Mouse (Mus musculus) hindbrain, embryonic 14.5 days (tissue): ENCODE data around the gene Celf2. TPM values are rescaled to one million over a fixed set of nuclear protein-coding genes. Genes with fewer than 3 reads are reported as not detected.

ENCODE experiments used
- ATAC-seq: fragments of 200-750 bp; cut with Nextera tagmentation; 2 replicates; pipeline ENCODE4 v1.8.0; 2017; ENCODE audit warnings: moderate number of reproducible peaks, mild to moderate bottlenecking, moderate TSS enrichment, moderate library complexity; ENCODE audit not compliant: low FRiP score
- DNase-seq: peaks from one replicate; pipeline ENCODE4 v3.0.0-alpha.2; 2015; ENCODE audit warnings: low spot score
- H3K27ac ChIP-seq: fragments of 300-500 bp; sonication (generic); 2 replicates; pipeline ENCODE4 v1.5.1; 2014; ENCODE audit warnings: mild to moderate bottlenecking, moderate library complexity
- H3K27me3 ChIP-seq: fragments of 300-500 bp; sonication (generic); 2 replicates; pipeline ENCODE4 v1.6.1; 2014; ENCODE audit warnings: mild to moderate bottlenecking, low read length, mixed read lengths; ENCODE audit not compliant: control insufficient read depth, insufficient read depth
- H3K36me3 ChIP-seq: fragments of 300-500 bp; sonication (generic); replicated peaks from 2 replicates; pipeline ENCODE4 v1.6.1; 2014; ENCODE audit not compliant: control insufficient read depth, insufficient read depth
- H3K4me1 ChIP-seq: fragments of 300-500 bp; sonication (generic); replicated peaks from 2 replicates; pipeline ENCODE4 v1.6.1; 2014; ENCODE audit warnings: antibody characterized with exemption, low read length, mixed read lengths; ENCODE audit not compliant: control insufficient read depth, insufficient read depth
- H3K4me2 ChIP-seq: fragments of 300-500 bp; sonication (generic); replicated peaks from 2 replicates; pipeline ENCODE4 v1.6.1; 2014; ENCODE audit warnings: mild to moderate bottlenecking, moderate library complexity
- H3K4me3 ChIP-seq: fragments of 300-500 bp; sonication (generic); replicated peaks from 2 replicates; pipeline ENCODE4 v1.5.1; 2014; ENCODE audit warnings: mild to moderate bottlenecking, low read length
- H3K9ac ChIP-seq: fragments of 300-500 bp; sonication (generic); 2 replicates; pipeline ENCODE4 v1.6.1; 2014
- H3K9me3 ChIP-seq: fragments of 300-500 bp; sonication (generic); 2 replicates; pipeline ENCODE4 v1.6.1; 2016; ENCODE audit warnings: low read length; ENCODE audit not compliant: control insufficient read depth
- WGBS: fragments of 180-500 bp; shearing (Covaris S2); extraction: QIAGEN DNeasy Blood & Tissue Kit; methylation state at CpG from one replicate; pipeline ENCODE4 v1.1.7; 2014; 5-methylcytosine and 5-hydroxymethylcytosine counted together
- polyA plus RNA-seq: library from polyadenylated mRNA; unstranded; fragments of >200 nt; fragmentation: Nextera tagmentation; extraction: Ambion mirVana; gene quantifications from 2 replicates; pipeline ENCODE4 v1.2.1, GENCODE M21; 2014

The Celf2 gene
- polyA plus RNA-seq, 1 experiment from 2014 or later: 131 TPM

- DNase-seq (no peak), ATAC-seq (no peak)
- no peaks in the 10 kb centered on the region for H3K9me3 ChIP-seq
- 90% methylated on average over 4 of the region's 4 CpGs for WGBS
- H3K4me2 ChIP-seq: no peak overlapping the region
- H3K9ac ChIP-seq: no peak overlapping the region
- no peaks in the 10 kb centered on the region for H3K4me1 ChIP-seq
- no peak overlapping the region for H3K4me3 ChIP-seq
- H3K27me3 ChIP-seq: no peaks in the 10 kb centered on the region
- H3K27ac ChIP-seq: no peak overlapping the region
- H3K36me3 ChIP-seq: no peaks in the 10 kb centered on the region
Measured at GRCm38 (mm10) chr2:6915386-6915785, 594.0 kb downstream of the Celf2 start.

GRCm38 (mm10) chr2:6913315-6913714 is 596.0 kb downstream of the Celf2 start:
- 73% methylated on average over 10 of the region's 10 CpGs for WGBS
- H3K27ac ChIP-seq: no peak overlapping the region
- no peaks in the 10 kb centered on the region for H3K9me3 ChIP-seq
- H3K4me2 ChIP-seq: no peak overlapping the region
- ATAC-seq: no peak
- DNase-seq: no peak
- H3K9ac ChIP-seq: no peak overlapping the region
- H3K4me3 ChIP-seq: no peak overlapping the region
- no peaks in the 10 kb centered on the region for H3K27me3 ChIP-seq
- H3K4me1 ChIP-seq: no peaks in the 10 kb centered on the region
- no peaks in the 10 kb centered on the region for H3K36me3 ChIP-seq

GRCm38 (mm10) chr2:6911932-6912331 is 597.4 kb downstream of the Celf2 start:
- WGBS: 44% methylated on average over 7 of the region's 7 CpGs
- H3K4me2 ChIP-seq: no peak overlapping the region
- no peaks in the 10 kb centered on the region for H3K4me1 ChIP-seq
- no peaks in the 10 kb centered on the region for H3K36me3 ChIP-seq
- no peak overlapping the region for H3K4me3 ChIP-seq
- no peaks in the 10 kb centered on the region for H3K27me3 ChIP-seq
- H3K27ac ChIP-seq: no peak overlapping the region
- no peak for DNase-seq
- no peak for ATAC-seq
- no peaks in the 10 kb centered on the region for H3K9me3 ChIP-seq
- no peak overlapping the region for H3K9ac ChIP-seq

GRCm38 (mm10) chr2:6909921-6910320 is 599.4 kb downstream of the Celf2 start:
- ATAC-seq (no peak), DNase-seq (no peak)
- Histone ChIP-seq H3K27me3 (no peaks in the 10 kb centered on the region), H3K9ac (no peak overlapping the region), H3K9me3 (no peaks in the 10 kb centered on the region), H3K27ac (no peak overlapping the region), H3K4me1 (no peaks in the 10 kb centered on the region), H3K4me3 (no peak overlapping the region), H3K4me2 (no peak overlapping the region), H3K36me3 (no peaks in the 10 kb centered on the region)
- WGBS: 78% methylated on average over 7 of the region's 7 CpGs

- no peaks in the 10 kb centered on the region for H3K36me3 ChIP-seq
- H3K4me1 ChIP-seq: 0 out of 2 replicates have a peak, but pooled peaks cover 5% of the 10 kb centered on the region
- no peak overlapping the region for H3K27ac ChIP-seq
- ATAC-seq: no peak
- 80% methylated on average over 3 of the region's 3 CpGs for WGBS
- no peaks in the 10 kb centered on the region for H3K27me3 ChIP-seq
- H3K9ac ChIP-seq: no peak overlapping the region
- no peaks in the 10 kb centered on the region for H3K9me3 ChIP-seq
- no peak overlapping the region for H3K4me2 ChIP-seq
- DNase-seq: no peak
- no peak overlapping the region for H3K4me3 ChIP-seq
Measured at GRCm38 (mm10) chr2:6904411-6904810, 605.0 kb downstream of the Celf2 start.

GRCm38 (mm10) chr2:6903251-6903763 is 606.1 kb downstream of the Celf2 start:
- H3K27me3 ChIP-seq: no peaks in the 10 kb centered on the region
- H3K4me1 ChIP-seq: 0 out of 2 replicates have a peak, but pooled peaks cover 5% of the 10 kb centered on the region
- DNase-seq (no peak), ATAC-seq (peak; percentile 82)
- no peak overlapping the region for H3K27ac ChIP-seq
- H3K4me2 ChIP-seq: 0 out of 2 replicates have a peak overlapping the region, but pooled peaks have one; percentile 2
- no peaks in the 10 kb centered on the region for H3K9me3 ChIP-seq
- H3K36me3 ChIP-seq: no peaks in the 10 kb centered on the region
- no peak overlapping the region for H3K4me3 ChIP-seq
- H3K9ac ChIP-seq: no peak overlapping the region
- WGBS: 11% methylated on average over 4 of the region's 4 CpGs

- WGBS: 100% methylated on average over 1 of the region's 1 CpGs
- Histone ChIP-seq H3K4me1 (no peaks in the 10 kb centered on the region), H3K4me3 (no peak overlapping the region), H3K27ac (no peak overlapping the region), H3K27me3 (no peaks in the 10 kb centered on the region), H3K9me3 (no peaks in the 10 kb centered on the region), H3K9ac (no peak overlapping the region), H3K36me3 (no peaks in the 10 kb centered on the region), H3K4me2 (no peak overlapping the region)
- no peak for DNase-seq
- ATAC-seq: no peak
Measured at GRCm38 (mm10) chr2:6896896-6897295, 612.5 kb downstream of the Celf2 start.

GRCm38 (mm10) chr2:6893597-6893996 is 615.8 kb downstream of the Celf2 start:
- H3K4me2 ChIP-seq: no peak overlapping the region
- no peak overlapping the region for H3K9ac ChIP-seq
- H3K4me3 ChIP-seq: no peak overlapping the region
- H3K4me1 ChIP-seq: no peaks in the 10 kb centered on the region
- no peak overlapping the region for H3K27ac ChIP-seq
- ATAC-seq (no peak), DNase-seq (no peak)
- H3K27me3 ChIP-seq: no peaks in the 10 kb centered on the region
- H3K9me3 ChIP-seq: no peaks in the 10 kb centered on the region
- 93% methylated on average over 2 of the region's 2 CpGs for WGBS
- H3K36me3 ChIP-seq: no peaks in the 10 kb centered on the region

- 80% methylated on average over 3 of the region's 3 CpGs for WGBS
Measured at GRCm38 (mm10) chr2:6893095-6893494, 616.3 kb downstream of the Celf2 start.

More at GRCm38 (mm10) chr2:6893095-6893494, 616.3 kb downstream of the Celf2 start:
- H3K36me3 ChIP-seq: no peaks in the 10 kb centered on the region
- no peak overlapping the region for H3K4me2 ChIP-seq
- no peak for DNase-seq
- no peaks in the 10 kb centered on the region for H3K27me3 ChIP-seq
- H3K9ac ChIP-seq: no peak overlapping the region
- H3K27ac ChIP-seq: no peak overlapping the region
- no peaks in the 10 kb centered on the region for H3K9me3 ChIP-seq
- H3K4me3 ChIP-seq: no peak overlapping the region
- H3K4me1 ChIP-seq: no peaks in the 10 kb centered on the region
- ATAC-seq: no peak
